Mouse (Mus musculus) heart, embryonic 10.5 days (tissue): Measurements from ENCODE around the gene Gm906. TPM values are rescaled to one million over a fixed set of nuclear protein-coding genes. Genes with fewer than 3 reads are reported as not detected.
"Not testable (repeated sequence)": the region's sequence is repeated elsewhere in the genome, so short reads cannot be mapped to it uniquely, and the experiment has no call there.

Source experiments
- DNase-seq: peaks from one replicate; pipeline ENCODE4 v3.0.0-alpha.2; 2017; ENCODE audit warnings: low spot score
- H3K27ac ChIP-seq: fragments of 300-500 bp; sonication (generic); 2 replicates; pipeline ENCODE4 v1.5.1; 2016; ENCODE audit warnings: mild to moderate bottlenecking
- H3K27me3 ChIP-seq: fragments of 300-500 bp; sonication (generic); 2 replicates; pipeline ENCODE4 v1.6.1; 2016; ENCODE audit warnings: mild to moderate bottlenecking; ENCODE audit not compliant: poor library complexity, insufficient read depth, severe bottlenecking
- H3K36me3 ChIP-seq: fragments of 300-500 bp; sonication (generic); 2 replicates; pipeline ENCODE4 v1.6.1; 2016; ENCODE audit warnings: mild to moderate bottlenecking, moderate library complexity
- H3K4me1 ChIP-seq: fragments of 300-500 bp; sonication (generic); 2 replicates; pipeline ENCODE4 v1.6.1; 2016; ENCODE audit warnings: mild to moderate bottlenecking
- H3K4me3 ChIP-seq: fragments of 300-500 bp; sonication (generic); 2 replicates; pipeline ENCODE4 v1.5.1; 2016; ENCODE audit warnings: mild to moderate bottlenecking, moderate library complexity
- H3K9me3 ChIP-seq: fragments of 300-500 bp; sonication (generic); 2 replicates; pipeline ENCODE4 v1.6.1; 2016; ENCODE audit warnings: mild to moderate bottlenecking, moderate library complexity
- WGBS: fragments of 180-500 bp; shearing (Covaris S2); methylation state at CpG from one replicate; pipeline ENCODE4 v1.1.7; 2016; 5-methylcytosine and 5-hydroxymethylcytosine counted together
- microRNA-seq: library from miRNA; unstranded; fragments of <30 nt; microRNA quantifications from one replicate; pipeline ENCODE4, GENCODE M21; 2017
- polyA plus RNA-seq: library from polyadenylated mRNA; unstranded; fragments of >200 nt; fragmentation: Nextera tagmentation; extraction: Ambion mirVana; gene quantifications from 2 replicates; pipeline ENCODE4 v1.2.1, GENCODE M21; 2016

Gene Gm906
- polyA plus RNA-seq = not detected in 2 replicates

DNA sequence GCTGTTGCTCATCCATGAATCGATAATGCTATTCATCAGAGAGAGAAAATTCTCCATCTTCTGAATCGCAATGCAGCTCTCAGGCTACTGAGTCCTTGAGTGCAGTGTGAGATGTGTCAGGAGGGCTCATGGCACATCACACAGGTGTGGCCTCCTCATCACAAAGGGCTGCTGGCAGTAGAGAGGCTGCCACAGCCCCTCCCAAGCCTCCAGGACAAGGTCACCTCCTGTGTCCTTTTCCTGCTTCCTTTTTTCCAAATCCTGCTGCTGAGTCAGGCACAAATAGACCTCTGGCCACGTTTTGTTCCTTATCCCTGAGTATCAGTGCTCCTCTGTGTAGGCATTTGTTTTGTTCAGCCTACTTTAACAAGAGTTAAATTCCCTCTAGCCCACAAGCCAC, at the start of gene Gm906:
Gene Gm906 (minus strand): TSS at position 101 of the 400 bp plus-strand sequence.
- not testable (repeated sequence) for H3K27me3 ChIP-seq, H3K36me3 ChIP-seq, H3K4me3 ChIP-seq, H3K9me3 ChIP-seq, DNase-seq, H3K27ac ChIP-seq, H3K4me1 ChIP-seq
- 60% methylated on average over 3 of the region's 3 CpGs for WGBS

DNA sequence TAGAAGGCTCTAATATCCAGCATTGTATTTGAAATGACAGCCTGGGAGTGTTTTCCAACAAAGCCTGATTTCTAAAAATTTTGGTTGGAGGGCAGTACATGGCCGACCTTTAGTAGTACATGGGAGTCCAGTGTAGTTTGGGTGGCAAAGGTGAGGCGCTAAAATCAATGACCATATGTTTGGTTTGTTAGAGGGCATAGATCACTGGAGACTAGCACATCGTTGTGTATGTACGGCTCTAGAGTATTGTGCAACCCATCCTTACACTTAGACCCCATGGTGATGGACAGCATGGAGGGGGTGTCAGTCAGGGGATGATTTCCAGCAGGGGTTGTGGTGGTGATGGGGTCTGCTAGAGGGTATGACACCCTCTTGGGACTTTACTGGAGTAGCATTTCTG, 33.2 kb upstream of the Gm906 start:
- not testable (repeated sequence) for H3K36me3 ChIP-seq, H3K9me3 ChIP-seq
- 84% methylated on average over 2 of the region's 4 CpGs for WGBS

DNA sequence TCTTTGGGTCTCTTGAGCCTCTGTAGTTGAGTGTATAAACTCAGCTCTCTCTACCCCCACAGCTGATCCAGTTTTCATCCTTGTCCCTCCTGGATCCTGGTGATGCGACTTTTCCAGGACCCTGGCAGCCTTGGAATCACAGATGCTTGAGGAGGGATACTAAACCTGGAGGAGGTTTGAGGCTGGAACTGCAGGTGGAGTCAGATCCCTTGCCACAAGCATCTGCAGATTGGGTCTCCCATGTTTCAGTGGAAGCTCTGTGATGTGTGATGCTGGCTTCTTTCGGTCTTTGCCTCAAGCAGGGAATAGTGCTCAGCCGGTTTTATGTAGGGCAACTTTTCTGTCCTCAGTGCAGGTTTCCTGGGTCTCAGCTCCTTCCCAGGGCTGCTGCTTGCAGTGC, 13.6 kb downstream of the Gm906 start:
- Histone ChIP-seq H3K4me1 (no peaks in the 10 kb centered on the region), H3K27ac (no peak overlapping the region), H3K36me3 (no peaks in the 10 kb centered on the region), H3K9me3 (no peaks in the 10 kb centered on the region), H3K4me3 (no peak overlapping the region), H3K27me3 (no peaks in the 10 kb centered on the region)
- DNase-seq = peak; percentile 64
- 86% methylated on average over 3 of the region's 3 CpGs for WGBS

More for the DNA sequence above, 33.2 kb upstream of the Gm906 start:
- H3K27me3 ChIP-seq, DNase-seq, H3K4me1 ChIP-seq, H3K4me3 ChIP-seq, H3K27ac ChIP-seq: not testable (repeated sequence)

DNA sequence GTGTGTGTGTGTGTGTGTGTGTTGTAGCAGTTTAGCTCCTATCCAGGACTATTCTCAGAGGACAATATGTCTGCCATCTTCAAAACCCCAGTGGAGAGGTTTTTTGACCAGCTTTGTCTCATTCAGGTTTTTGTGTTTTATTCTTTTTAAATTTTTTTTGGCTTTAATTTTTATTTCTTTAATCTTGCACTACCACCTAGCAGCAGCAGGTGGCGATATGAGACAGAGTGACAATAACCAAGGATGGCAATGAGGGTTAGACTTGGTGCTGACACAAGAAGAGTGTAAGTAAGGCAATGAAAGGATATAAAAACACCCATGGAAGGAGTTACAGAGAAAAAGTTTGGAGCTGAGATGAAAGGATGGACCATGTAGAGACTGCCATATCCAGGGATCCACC, 38.3 kb downstream of the Gm906 start:
- 0% methylated on average over 1 of the region's 1 CpGs for WGBS
- H3K27me3 ChIP-seq, DNase-seq, H3K4me1 ChIP-seq, H3K9me3 ChIP-seq, H3K27ac ChIP-seq, H3K36me3 ChIP-seq, H3K4me3 ChIP-seq: not testable (repeated sequence)

DNA sequence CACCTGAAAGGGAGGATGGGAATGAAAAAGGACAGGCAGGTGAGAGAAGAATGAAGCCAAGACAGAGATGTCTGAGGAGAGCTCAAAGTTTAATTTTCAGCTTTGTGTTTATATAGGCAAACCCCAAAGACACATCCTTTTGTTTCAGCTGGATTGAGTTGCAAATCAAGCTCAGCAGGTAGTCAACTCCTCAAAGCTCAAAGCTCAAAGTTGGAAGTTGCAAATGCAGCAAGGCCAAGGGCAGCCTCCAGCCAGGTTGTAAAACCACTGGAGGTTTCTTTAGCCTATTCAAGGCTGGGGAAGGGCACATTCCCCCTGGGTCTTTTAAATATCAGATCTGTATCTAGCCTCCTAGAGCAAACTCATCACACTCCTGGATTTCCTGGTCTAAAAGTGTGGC, 39.9 kb downstream of the Gm906 start:
- H3K9me3 ChIP-seq, H3K4me1 ChIP-seq, H3K36me3 ChIP-seq: not testable (repeated sequence)

DNA sequence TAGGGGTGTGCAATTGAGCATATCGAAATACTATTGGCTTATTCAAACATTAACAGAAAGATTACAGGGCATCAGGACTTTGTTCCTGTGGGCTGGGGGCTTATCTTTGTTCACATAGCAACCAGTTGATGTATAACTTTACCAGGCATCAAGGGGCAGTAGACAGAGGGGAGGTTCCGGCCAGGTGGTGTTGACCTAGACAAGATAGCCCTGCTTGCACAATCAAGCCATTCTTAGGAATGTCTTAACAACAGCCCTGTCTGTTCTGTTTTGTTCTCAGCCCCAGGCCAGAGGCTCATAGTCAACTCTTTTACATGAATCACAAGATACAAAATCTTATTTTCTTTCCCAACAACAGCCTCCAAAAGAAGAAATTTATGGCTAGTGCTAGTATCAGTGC, 40.5 kb downstream of the Gm906 start:
- not testable (repeated sequence) for DNase-seq, H3K4me1 ChIP-seq, H3K9me3 ChIP-seq, H3K36me3 ChIP-seq, H3K27me3 ChIP-seq, H3K4me3 ChIP-seq, H3K27ac ChIP-seq
- WGBS = 78% methylated on average over 2 of the region's 2 CpGs

More for the DNA sequence above, 39.9 kb downstream of the Gm906 start:
- DNase-seq, H3K27me3 ChIP-seq, H3K4me3 ChIP-seq, H3K27ac ChIP-seq: not testable (repeated sequence)

DNA sequence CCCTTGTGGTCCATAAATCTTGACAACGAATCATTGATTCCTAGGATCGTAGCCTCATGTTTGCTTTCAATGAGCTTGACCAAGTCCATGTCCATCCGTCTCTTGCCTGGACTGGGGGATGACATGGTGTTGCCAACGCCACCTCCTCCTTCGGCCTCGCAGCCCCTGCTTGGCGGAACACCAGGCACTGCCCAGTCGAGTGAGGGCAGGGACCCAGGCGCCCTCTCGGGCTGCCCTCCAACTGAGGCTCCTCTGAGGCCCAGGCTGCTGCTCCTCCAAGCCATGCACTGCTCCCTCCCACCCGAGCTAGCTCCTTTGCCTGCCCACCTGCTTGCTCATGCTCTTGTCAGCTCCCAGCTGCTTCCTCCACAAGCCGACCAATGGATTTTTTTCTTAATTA, 42.1 kb downstream of the Gm906 start:
- H3K36me3 ChIP-seq = no peaks in the 10 kb centered on the region
- DNase-seq = no peak
- WGBS = 86% methylated on average over 12 of the region's 12 CpGs
- no peaks in the 10 kb centered on the region for H3K27me3 ChIP-seq
- no peaks in the 10 kb centered on the region for H3K9me3 ChIP-seq
- no peaks in the 10 kb centered on the region for H3K4me1 ChIP-seq
- no peak overlapping the region for H3K4me3 ChIP-seq
- no peak overlapping the region for H3K27ac ChIP-seq

DNA sequence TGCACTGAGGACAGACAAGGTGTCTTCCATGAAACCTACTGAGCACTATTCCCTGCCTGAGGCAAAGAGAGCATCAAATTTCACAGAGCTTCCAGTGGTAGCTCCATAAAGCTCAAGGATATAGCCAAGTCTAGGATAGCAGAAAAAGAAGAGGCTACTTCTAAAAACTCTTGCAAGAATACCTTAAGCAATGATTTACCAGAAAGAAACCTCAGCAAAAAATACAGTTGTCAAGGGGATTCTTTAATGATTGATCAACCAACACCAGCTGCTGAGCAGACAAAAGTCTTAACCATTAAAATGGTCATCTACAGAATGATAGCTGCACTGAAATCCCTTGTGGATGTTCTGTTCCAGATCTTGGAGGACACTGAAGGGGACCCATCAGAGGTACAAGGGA, 53.3 kb downstream of the Gm906 start:
- H3K9me3 ChIP-seq, H3K27me3 ChIP-seq, H3K36me3 ChIP-seq, H3K4me1 ChIP-seq, H3K27ac ChIP-seq, H3K4me3 ChIP-seq, DNase-seq: not testable (repeated sequence)

Small RNA genes lying within 50 kb of the gene (microRNA-seq; reads per million reads assigned to microRNA genes)
- gene Gm24017 = not detected

Other genes starting within 250 kb of the Gm906 start
- 29.4 and 35.7 TPM in 2 replicates for gene Fbxw17, start 167.6 kb upstream of the Gm906 start, polyA plus RNA-seq
- not detected in 2 replicates for gene Gm47429, start 193.6 kb upstream of the Gm906 start, polyA plus RNA-seq
- not detected in 2 replicates for gene Nutm2, start 217.0 kb upstream of the Gm906 start, polyA plus RNA-seq